Mouse (Mus musculus): Measurements from ENCODE around the gene Ppil2. TPM values are rescaled to one million over a fixed set of nuclear protein-coding genes. Genes with fewer than 3 reads are reported as not detected.

Gene Ppil2
- polyA plus RNA-seq, 1 experiment from 2014 or later = 129 TPM

- Histone ChIP-seq H3K36me3 (replicated peaks; ENCODE audit: control insufficient read depth, insufficient read depth, low read depth, low read length) (peaks cover 13% of the 10 kb centered on the region), H3K4me3 (ENCODE audit: low read depth, low read length) (no peak overlapping the region), H3K27me3 (ENCODE audit: control insufficient read depth, insufficient read depth, low read length) (no peaks in the 10 kb centered on the region), H3K4me2 (ENCODE audit: low read depth, low read length) (no peak overlapping the region), H3K9ac (replicated peaks; ENCODE audit: low read length) (no peak overlapping the region), H3K9me3 (replicated peaks; ENCODE audit: control insufficient read depth, low read length) (no peaks in the 10 kb centered on the region), H3K27ac (replicated peaks; ENCODE audit: low read depth, low read length) (no peak overlapping the region), H3K4me1 (ENCODE audit: control insufficient read depth, insufficient read depth, low read length) (no peaks in the 10 kb centered on the region)
- WGBS = 93% methylated on average over 3 of the region's 3 CpGs
- no peak for ATAC-seq (replicated peaks; ENCODE audit: insufficient number of reproducible peaks, low FRiP score, low TSS enrichment, low read depth)
- DNase-seq (ENCODE audit: low spot score) = no peak
Measured at GRCm38 (mm10) chr16:17086241-17086640, 24.8 kb downstream of the Ppil2 start.

DNA sequence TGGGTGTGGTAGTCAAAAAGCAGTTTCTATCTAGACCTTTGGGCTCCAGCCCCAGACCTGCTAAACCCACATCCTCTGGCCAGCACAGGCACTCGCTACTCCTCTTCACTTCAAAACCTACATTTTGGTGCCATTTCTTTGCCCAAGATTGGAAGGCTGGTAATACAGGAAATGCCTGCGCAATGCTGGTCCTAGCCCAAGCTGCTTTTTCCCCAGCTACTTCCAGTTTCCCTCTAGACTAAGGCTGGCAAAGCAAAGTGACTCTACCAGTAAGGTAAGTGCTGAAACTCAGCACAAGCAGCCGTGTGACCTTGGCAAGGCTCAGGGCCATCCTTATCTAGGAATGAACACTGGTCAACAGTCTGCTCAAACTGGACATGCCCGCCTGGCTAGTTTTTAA lies 25.4 kb downstream of the Ppil2 start:
- Histone ChIP-seq H3K9me3 (replicated peaks; ENCODE audit: control insufficient read depth, low read length) (no peaks in the 10 kb centered on the region), H3K4me2 (ENCODE audit: low read depth, low read length) (no peak overlapping the region), H3K27ac (replicated peaks; ENCODE audit: low read depth, low read length) (no peak overlapping the region), H3K36me3 (replicated peaks; ENCODE audit: control insufficient read depth, insufficient read depth, low read depth, low read length) (peaks cover 13% of the 10 kb centered on the region), H3K4me3 (ENCODE audit: low read depth, low read length) (no peak overlapping the region), H3K9ac (replicated peaks; ENCODE audit: low read length) (no peak overlapping the region), H3K27me3 (ENCODE audit: control insufficient read depth, insufficient read depth, low read length) (no peaks in the 10 kb centered on the region), H3K4me1 (ENCODE audit: control insufficient read depth, insufficient read depth, low read length) (no peaks in the 10 kb centered on the region)
- 88% methylated on average over 4 of the region's 4 CpGs for WGBS
- DNase-seq (ENCODE audit: low spot score) (no peak), ATAC-seq (replicated peaks; ENCODE audit: insufficient number of reproducible peaks, low FRiP score, low TSS enrichment, low read depth) (no peak)

- H3K27ac ChIP-seq (replicated peaks; ENCODE audit: low read depth, low read length) = no peak overlapping the region
- H3K4me1 ChIP-seq (ENCODE audit: control insufficient read depth, insufficient read depth, low read length) = no peaks in the 10 kb centered on the region
- ATAC-seq (replicated peaks; ENCODE audit: insufficient number of reproducible peaks, low FRiP score, low TSS enrichment, low read depth) (no peak), DNase-seq (ENCODE audit: low spot score) (no peak)
- WGBS = 87% methylated on average over 6 of the region's 6 CpGs
- H3K36me3 ChIP-seq (replicated peaks; ENCODE audit: control insufficient read depth, insufficient read depth, low read depth, low read length) = no peaks in the 10 kb centered on the region; the same call in 1 of the 2 replicates
- no peak overlapping the region for H3K9ac ChIP-seq (replicated peaks; ENCODE audit: low read length)
- no peak overlapping the region for H3K4me3 ChIP-seq (ENCODE audit: low read depth, low read length)
- H3K9me3 ChIP-seq (replicated peaks; ENCODE audit: control insufficient read depth, low read length) = no peaks in the 10 kb centered on the region
- no peaks in the 10 kb centered on the region for H3K27me3 ChIP-seq (ENCODE audit: control insufficient read depth, insufficient read depth, low read length)
- no peak overlapping the region for H3K4me2 ChIP-seq (ENCODE audit: low read depth, low read length)
Measured at GRCm38 (mm10) chr16:17082121-17082792, 28.8 kb downstream of the Ppil2 start.

GRCm38 (mm10) chr16:17078101-17078500 lies 33.0 kb downstream of the Ppil2 start:
- H3K27me3 ChIP-seq (ENCODE audit: control insufficient read depth, insufficient read depth, low read length) = no peaks in the 10 kb centered on the region
- H3K4me3 ChIP-seq (ENCODE audit: low read depth, low read length) = no peak overlapping the region
- H3K4me2 ChIP-seq (ENCODE audit: low read depth, low read length) = no peak overlapping the region
- H3K36me3 ChIP-seq (replicated peaks; ENCODE audit: control insufficient read depth, insufficient read depth, low read depth, low read length) = peaks cover 8% of the 10 kb centered on the region
- DNase-seq (ENCODE audit: low spot score) (no peak), ATAC-seq (replicated peaks; ENCODE audit: insufficient number of reproducible peaks, low FRiP score, low TSS enrichment, low read depth) (no peak)
- H3K9ac ChIP-seq (replicated peaks; ENCODE audit: low read length) = no peak overlapping the region
- no peaks in the 10 kb centered on the region for H3K4me1 ChIP-seq (ENCODE audit: control insufficient read depth, insufficient read depth, low read length)
- no peaks in the 10 kb centered on the region for H3K9me3 ChIP-seq (replicated peaks; ENCODE audit: control insufficient read depth, low read length)
- 93% methylated on average over 7 of the region's 7 CpGs for WGBS
- no peak overlapping the region for H3K27ac ChIP-seq (replicated peaks; ENCODE audit: low read depth, low read length)

GRCm38 (mm10) chr16:17076869-17077268 lies 34.2 kb downstream of the Ppil2 start:
- ATAC-seq (replicated peaks; ENCODE audit: insufficient number of reproducible peaks, low FRiP score, low TSS enrichment, low read depth) (no peak), DNase-seq (ENCODE audit: low spot score) (no peak)
- Histone ChIP-seq H3K36me3 (replicated peaks; ENCODE audit: control insufficient read depth, insufficient read depth, low read depth, low read length) (peaks cover 8% of the 10 kb centered on the region), H3K4me2 (ENCODE audit: low read depth, low read length) (no peak overlapping the region), H3K9ac (replicated peaks; ENCODE audit: low read length) (no peak overlapping the region), H3K4me1 (ENCODE audit: control insufficient read depth, insufficient read depth, low read length) (no peaks in the 10 kb centered on the region), H3K27ac (replicated peaks; ENCODE audit: low read depth, low read length) (no peak overlapping the region), H3K27me3 (ENCODE audit: control insufficient read depth, insufficient read depth, low read length) (no peaks in the 10 kb centered on the region), H3K9me3 (replicated peaks; ENCODE audit: control insufficient read depth, low read length) (no peaks in the 10 kb centered on the region), H3K4me3 (ENCODE audit: low read depth, low read length) (no peak overlapping the region)

- no peaks in the 10 kb centered on the region for H3K27me3 ChIP-seq (ENCODE audit: control insufficient read depth, insufficient read depth, low read length)
- DNase-seq (ENCODE audit: low spot score) = no peak
- no peak overlapping the region for H3K27ac ChIP-seq (replicated peaks; ENCODE audit: low read depth, low read length)
- no peak overlapping the region for H3K4me2 ChIP-seq (ENCODE audit: low read depth, low read length)
- WGBS = 96% methylated on average over 2 of the region's 2 CpGs
- no peak overlapping the region for H3K4me3 ChIP-seq (ENCODE audit: low read depth, low read length)
- no peak for ATAC-seq (replicated peaks; ENCODE audit: insufficient number of reproducible peaks, low FRiP score, low TSS enrichment, low read depth)
- H3K36me3 ChIP-seq (replicated peaks; ENCODE audit: control insufficient read depth, insufficient read depth, low read depth, low read length) = peaks cover 8% of the 10 kb centered on the region
- no peak overlapping the region for H3K9ac ChIP-seq (replicated peaks; ENCODE audit: low read length)
- no peaks in the 10 kb centered on the region for H3K9me3 ChIP-seq (replicated peaks; ENCODE audit: control insufficient read depth, low read length)
- no peaks in the 10 kb centered on the region for H3K4me1 ChIP-seq (ENCODE audit: control insufficient read depth, insufficient read depth, low read length)
Measured at GRCm38 (mm10) chr16:17076301-17076700, 34.8 kb downstream of the Ppil2 start.

GRCm38 (mm10) chr16:17073000-17073399 lies 38.1 kb downstream of the Ppil2 start:
- peaks cover 8% of the 10 kb centered on the region for H3K36me3 ChIP-seq (replicated peaks; ENCODE audit: control insufficient read depth, insufficient read depth, low read depth, low read length)
- no peak overlapping the region for H3K4me3 ChIP-seq (ENCODE audit: low read depth, low read length)
- no peak overlapping the region for H3K27ac ChIP-seq (replicated peaks; ENCODE audit: low read depth, low read length)
- ATAC-seq (replicated peaks; ENCODE audit: insufficient number of reproducible peaks, low FRiP score, low TSS enrichment, low read depth) (no peak), DNase-seq (ENCODE audit: low spot score) (no peak)
- H3K27me3 ChIP-seq (ENCODE audit: control insufficient read depth, insufficient read depth, low read length) = no peaks in the 10 kb centered on the region
- H3K4me2 ChIP-seq (ENCODE audit: low read depth, low read length) = no peak overlapping the region
- H3K9me3 ChIP-seq (replicated peaks; ENCODE audit: control insufficient read depth, low read length) = no peaks in the 10 kb centered on the region
- H3K4me1 ChIP-seq (ENCODE audit: control insufficient read depth, insufficient read depth, low read length) = no peaks in the 10 kb centered on the region
- no peak overlapping the region for H3K9ac ChIP-seq (replicated peaks; ENCODE audit: low read length)
- 95% methylated on average over 7 of the region's 7 CpGs for WGBS

DNA sequence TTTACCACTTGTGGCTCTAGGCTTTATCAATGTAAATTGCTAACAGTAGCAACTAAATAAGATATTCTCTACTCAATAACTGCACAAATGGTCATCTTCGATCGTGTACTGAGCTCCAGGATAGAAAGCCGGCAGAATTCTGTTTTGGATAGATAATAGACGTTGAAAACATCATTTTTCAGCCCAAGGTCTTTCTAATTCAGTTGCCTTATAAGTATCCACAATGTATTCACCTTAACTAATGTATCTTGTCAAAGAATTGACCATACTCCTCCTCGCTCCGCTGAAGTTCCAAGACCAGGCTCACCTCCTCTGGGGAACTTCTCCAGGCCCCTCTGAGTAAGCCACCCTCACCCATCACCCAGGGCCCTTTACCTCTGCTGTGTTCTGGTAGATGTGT lies 40.3 kb downstream of the Ppil2 start:
- peaks cover 8% of the 10 kb centered on the region for H3K36me3 ChIP-seq (replicated peaks; ENCODE audit: control insufficient read depth, insufficient read depth, low read depth, low read length)
- H3K4me1 ChIP-seq (ENCODE audit: control insufficient read depth, insufficient read depth, low read length) = no peaks in the 10 kb centered on the region
- WGBS = 53% methylated on average over 6 of the region's 6 CpGs
- H3K4me2 ChIP-seq (ENCODE audit: low read depth, low read length) = peak overlapping the region; percentile 67
- peak overlapping the region; percentile 90 for H3K4me3 ChIP-seq (ENCODE audit: low read depth, low read length)
- ATAC-seq (replicated peaks; ENCODE audit: insufficient number of reproducible peaks, low FRiP score, low TSS enrichment, low read depth) = no peak
- H3K9ac ChIP-seq (replicated peaks; ENCODE audit: low read length) = peak overlapping the region; percentile 39; the same call in 1 of the 2 replicates
- H3K27me3 ChIP-seq (ENCODE audit: control insufficient read depth, insufficient read depth, low read length) = no peaks in the 10 kb centered on the region
- H3K27ac ChIP-seq (replicated peaks; ENCODE audit: low read depth, low read length) = no peak overlapping the region
- H3K9me3 ChIP-seq (replicated peaks; ENCODE audit: control insufficient read depth, low read length) = no peaks in the 10 kb centered on the region
- no peak for DNase-seq (ENCODE audit: low spot score)
